Mouse (Mus musculus) cerebellum, adult 9-11 months (tissue): Measurements from ENCODE around the gene Rock2.
"Not testable (repeated sequence)": the region's sequence is repeated elsewhere in the genome, so short reads cannot be mapped to it uniquely, and the experiment has no call there.

Source experiments
- DNase-seq: peaks from one replicate; pipeline ENCODE4 v3.0.0; 2022

Gene Rock2

DNA sequence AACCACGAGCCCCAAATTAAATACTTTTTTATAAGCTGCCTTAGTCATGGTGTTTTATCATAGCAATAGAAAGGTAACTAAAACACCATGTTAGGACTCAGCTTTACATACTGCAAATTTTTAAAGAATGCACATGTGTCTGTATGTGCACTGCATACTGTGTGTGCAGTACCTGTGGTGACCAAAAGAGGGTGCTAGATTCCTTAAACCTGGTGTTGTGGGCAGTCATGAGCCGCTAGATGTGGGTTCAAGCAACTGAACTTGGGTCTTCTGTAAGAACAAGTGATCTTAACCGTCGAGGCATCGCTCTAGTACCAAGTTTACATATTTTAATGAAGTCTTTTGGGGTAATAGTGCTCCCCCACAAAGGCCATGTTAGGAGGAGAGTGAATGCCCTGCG, 114.8 kb downstream of the Rock2 start:
- DNase-seq = no peak

DNA sequence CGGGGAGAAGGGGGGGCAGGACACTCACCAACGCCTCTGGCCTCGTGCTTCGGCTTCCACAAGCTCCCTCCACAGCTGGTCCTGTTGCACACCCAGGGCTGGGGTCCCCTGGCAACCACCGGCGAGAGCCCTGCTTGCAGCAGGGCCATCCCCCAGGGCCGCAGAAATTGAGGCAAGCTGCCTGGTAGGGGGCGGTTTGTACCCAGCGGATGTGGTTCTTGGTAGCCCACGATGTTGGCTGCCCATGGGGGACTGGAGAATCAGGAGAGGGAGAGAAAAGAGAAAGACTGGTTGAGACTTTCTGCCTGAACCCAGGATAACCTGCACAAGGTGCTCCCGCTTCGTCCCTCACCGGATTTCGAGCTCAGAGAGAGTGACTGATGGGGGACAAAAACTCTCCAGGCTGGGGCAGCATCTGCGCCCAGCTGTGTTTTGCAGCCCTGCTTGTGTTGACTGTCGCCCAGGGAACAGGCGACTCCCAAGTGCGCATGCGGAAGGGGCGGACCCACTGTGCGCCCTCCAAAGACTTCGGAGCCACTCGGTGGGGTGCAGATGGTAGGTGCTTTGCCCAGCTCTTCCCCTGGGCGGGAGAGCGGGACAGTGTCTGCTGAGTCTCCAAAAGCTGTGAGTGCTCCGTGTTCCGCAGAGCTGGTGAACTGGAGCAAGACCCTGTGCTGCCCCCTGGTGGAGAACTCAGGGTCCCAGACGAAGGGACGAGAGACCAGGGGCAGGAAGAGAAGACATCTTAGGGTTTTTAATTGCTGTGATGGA, 116.6 kb downstream of the Rock2 start, which contains the start of gene 2410004P03Rik:
Gene 2410004P03Rik, minus strand, starts transcription at position 628 of the 771 bp plus-strand sequence.
- peak; percentile 32 for DNase-seq

DNA sequence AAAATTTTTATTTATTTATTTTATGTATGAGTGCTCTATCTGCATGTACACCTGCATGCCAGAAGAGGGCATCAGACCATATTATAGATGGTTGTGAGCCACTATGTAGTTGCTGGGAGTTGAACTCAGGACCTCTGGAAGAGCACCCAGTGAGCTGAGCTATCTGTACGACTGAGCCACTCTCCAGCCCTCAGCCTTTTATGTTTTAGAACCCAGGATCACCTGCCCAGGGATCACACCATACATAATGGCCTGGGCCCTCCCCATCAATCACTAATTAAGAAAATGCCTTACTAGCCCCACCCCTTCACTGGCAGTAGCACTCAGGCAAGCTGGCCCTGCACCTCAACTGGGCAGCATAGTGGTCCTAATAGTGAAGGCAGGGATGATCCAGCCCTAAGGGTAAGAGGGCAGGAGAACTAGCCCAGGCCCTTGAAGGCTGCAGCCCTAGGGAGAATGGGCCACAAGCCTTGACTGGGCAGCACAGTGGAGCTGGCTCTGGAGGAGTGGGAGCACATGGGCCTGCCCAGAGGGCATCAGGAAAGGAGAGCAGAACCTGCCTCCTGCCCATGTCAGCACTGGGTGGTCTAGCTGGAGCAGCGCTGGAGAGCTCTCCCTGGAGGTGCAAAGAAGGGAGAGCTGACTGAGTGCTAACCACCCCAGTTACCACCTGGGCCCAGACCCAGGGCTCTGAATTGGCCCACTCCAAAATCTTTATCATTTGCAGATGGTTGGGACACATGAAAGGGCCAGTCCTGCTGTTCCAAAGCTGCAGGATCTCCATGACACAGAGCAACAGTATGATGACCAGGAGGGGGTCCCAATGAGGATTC, 117.6 kb downstream of the Rock2 start:
- no peak for DNase-seq

DNA sequence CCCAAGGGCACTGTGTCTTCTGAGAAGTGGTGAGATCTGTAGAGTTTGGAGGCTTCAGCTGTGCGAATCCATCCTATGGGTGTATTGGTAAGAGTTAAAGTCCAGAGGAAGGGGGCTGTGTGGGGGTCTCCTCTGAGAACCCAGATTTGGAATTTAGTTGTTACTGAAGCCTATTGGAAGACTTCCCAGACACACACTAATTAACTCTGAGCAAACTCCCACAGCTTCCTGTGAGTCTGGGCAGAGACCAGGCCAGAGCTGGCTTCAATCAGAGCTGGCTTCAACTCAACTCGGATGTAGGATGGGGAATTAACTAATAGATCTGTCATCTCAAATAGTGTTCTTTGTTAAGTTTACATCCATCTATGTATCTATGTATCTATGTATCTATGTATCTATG, 121.0 kb downstream of the Rock2 start:
- DNase-seq = no peak

DNA sequence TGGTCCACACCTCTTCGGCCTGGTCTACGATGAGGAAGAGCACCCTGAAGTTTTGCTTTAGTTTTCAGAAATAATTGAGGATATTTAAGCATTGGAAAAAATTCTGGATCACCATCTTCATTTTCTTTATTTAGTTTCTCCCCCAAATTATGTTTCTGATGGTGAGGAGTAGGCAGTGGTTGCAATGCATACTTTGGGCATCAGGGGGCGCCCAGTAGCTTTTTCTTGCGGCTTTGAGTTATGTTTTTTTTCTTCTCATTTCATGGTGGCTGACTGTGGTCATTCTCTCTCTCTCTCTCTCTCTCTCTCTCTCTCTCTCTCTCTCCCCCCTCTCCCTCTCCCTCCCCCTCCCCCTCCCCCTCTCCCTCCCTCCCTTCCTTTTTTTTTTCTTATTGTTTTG, 123.8 kb downstream of the Rock2 start:
- no peak for DNase-seq

DNA sequence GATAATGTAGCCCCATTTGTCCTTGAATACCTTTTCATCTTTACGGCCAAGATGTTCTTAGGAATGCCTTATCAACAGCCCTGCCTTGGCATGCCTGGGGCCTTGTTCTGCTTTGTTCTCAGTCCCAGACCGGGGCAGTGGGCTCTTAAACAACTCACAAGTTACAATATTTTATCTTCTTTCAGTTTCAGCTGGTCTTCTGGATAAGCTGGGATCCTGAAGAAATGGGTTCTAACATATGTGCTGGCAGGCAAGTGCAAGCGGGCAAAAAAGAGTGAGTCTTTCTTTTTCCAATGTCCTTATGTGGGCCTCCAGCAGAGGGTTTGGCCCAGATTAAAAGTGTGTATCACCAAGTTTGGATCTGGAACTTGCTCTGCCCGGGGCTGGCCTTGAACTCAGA, 126.4 kb downstream of the Rock2 start:
- not testable (repeated sequence) for DNase-seq

DNA sequence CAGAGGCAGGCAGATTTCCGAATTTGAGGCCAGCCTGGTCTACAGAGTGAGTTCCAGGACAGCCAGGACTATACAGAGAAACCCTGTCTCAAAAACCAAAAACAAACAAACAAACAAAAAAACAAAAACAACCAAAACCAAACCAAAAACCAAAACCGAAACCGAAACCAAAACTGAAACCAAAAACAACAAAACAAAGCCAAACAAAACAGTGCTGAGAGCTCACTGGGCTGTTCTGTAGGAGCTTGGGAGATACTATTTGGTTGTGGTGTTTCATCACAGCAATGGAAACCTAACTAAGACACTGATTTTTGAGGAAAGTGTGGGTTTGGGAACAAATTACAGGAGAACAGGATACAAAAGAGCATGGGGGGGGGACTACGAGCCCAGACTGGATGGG, 127.5 kb downstream of the Rock2 start:
- DNase-seq = no peak

DNA sequence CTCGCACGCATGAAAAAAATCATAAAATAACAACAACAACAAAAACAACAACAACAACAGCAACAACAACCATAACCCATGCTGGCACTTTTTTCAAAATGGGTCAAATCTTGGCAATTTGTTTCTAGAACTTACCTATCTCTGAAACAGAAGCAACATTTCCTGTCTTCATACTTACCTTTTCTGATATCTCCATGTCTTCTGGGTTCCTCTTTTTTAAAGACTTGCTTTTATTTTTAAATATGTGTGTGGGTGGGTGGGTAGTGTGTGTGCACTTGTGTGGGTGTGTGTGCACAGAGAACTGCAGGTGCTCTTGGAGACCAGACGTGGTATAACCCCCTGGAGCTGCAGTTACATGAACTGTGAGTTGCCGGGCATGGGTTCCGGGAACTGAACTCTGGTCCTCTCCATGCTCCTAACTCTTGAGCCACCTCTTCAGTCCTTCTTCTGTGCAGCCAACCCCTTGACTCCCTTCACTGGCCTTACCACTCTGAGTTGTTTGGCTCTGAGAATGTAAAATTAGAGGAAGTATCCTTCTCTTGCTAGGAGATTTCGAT, 129.9 kb downstream of the Rock2 start:
- no peak for DNase-seq

DNA sequence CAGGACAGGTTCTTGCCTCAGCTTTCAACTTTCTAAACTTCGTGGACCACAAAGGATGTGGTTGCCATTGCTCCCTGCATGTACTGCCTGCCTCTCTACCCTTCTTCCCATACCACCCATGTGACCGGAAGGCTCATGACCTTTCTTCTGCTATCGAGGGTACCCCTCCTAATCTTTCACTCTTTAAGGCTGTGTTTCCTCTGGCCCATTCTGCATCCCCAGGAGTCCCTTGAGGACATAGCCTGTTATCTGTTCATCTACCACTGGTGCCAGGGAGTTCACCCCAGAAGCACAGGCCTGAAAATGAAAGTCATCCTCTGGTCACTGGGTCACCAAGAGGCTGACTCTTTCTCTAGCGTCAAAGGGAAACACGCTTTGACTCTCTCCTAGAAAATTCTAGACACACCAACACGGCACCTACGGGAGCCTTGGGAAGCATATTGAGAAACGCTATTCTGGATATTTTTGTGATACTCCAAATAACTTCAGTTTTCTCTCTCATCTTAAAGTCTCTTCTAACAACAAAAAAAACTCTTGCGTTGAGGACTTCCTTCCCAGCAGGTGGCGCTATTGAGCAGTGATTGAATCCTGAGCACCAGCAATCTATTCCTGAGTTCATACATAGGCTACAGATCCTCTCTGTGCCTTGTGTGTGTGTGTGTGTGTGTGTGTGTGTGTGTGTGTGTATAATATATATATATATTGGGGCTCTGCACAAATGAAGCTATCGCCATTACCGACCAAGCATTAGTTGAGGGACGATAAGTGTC, 138.2 kb downstream of the Rock2 start:
- DNase-seq = peak; percentile 41

DNA sequence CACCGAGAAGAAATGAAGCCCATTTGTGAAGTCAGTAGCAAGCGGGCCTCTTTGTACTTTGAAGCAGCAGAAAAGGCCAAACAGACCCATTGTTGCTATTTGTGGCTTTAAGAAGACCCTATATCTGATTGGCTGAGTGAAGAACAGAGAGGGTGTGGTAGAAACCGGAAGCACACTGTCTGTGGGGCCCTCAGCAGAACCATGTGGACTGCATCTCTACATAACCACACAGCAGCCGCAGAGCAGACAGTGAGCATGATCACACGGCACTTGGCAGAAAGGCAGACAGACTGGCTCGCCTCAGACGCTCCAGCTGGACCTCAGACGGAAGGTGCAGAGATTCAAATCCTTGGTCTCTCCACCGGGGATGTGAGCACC, 138.8 kb downstream of the Rock2 start:
- no peak for DNase-seq

DNA sequence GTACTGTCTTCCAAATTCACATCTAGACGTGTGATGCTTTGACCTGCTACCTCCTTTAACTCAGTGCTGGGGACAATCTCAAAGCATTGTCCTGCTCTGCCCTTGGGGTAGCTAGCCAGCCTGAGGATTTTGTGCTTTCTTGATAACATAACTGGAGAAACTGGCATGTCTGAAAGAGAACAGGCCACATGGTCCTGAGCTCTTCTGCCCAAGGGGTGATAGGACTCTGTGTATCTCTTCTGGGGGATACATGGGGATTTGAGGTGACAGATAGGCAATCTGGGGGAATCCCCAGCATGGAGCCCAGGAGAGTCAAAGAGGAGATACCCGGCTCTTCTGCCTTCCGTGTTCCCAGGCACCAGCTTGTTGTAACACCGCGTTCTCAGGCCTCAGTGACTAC, 140.0 kb downstream of the Rock2 start:
- no peak for DNase-seq

DNA sequence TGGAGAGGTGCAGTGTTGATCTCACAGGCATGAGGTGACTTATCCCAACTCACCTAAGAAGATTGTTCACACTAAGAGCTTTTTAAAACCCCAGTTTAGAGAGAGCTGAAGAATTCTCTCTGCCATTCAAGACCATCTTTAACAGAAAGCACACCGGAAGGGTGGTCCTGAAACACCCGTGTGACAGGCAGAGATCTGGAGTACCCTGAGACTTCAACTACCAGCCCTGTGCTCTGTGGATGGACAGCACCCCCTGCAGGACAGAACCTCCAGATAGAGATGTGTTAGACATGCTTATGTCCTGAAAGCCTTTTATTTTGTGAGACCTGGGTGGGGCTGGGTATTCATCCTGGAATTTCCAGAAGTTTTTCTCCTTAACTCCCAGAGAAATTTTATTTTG, 140.4 kb downstream of the Rock2 start:
- no peak for DNase-seq

DNA sequence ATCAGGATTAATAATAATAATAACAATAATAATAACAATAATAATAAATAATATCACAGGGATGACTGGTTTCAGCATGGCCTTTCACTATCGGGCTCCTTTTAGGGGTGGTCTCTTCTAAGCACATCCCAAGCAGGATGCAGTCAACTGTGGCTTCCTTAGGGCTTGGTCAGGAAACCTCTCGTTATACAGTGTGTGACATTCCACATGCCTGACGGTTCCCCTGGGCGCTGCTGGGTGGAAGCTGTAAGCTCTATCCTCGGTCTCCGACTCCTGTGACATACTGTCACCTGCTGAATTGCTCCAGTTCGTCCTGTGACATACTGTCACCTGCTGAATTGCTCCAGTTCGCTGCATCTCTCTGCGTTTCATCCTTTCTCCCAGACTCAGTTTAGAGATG, 141.8 kb downstream of the Rock2 start:
- no peak for DNase-seq

DNA sequence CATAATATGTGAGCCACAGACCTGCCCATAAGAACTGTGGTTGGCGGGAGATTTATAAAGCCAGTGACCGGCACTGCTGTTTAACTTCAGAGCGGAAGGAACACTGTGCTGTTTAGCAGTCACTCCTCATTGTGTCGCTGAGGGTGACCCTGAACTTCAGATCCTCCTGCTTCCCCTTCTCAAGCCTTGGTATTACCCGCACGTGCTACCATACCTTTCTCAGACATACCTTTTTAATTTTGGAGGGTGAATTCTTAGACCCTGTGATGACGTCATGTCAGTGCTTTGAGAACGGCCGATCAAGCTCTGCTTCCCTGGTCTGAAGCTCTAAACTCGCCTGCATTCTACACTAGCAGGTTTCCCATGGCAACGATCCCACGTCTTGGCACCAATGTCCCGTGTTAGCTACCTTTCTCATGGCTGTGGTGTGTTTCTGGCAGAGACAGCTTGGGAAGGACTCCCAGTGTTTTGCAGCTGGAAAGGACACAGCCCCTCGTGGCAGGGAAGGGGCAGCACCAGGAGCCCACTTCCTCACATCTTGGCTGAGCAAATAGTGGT, 142.4 kb downstream of the Rock2 start:
- DNase-seq = no peak
